Mouse (Mus musculus): ENCODE measurements at regions not wholly inside any gene's neighbourhood (a gene's known extent, or its start where the extent isn't known, plus 50 kb on each side); places are given as distances from the start of the nearest gene placed in this dataset.

GRCm38 (mm10) chr13:32536241-32536640 lies 197.7 kb upstream of the Gmds start:
- Histone ChIP-seq H3K4me1 (no peaks in the 10 kb centered on the region), H3K4me2 (replicated peaks) (no peak overlapping the region), H3K9me3 (replicated peaks) (no peaks in the 10 kb centered on the region), H3K36me3 (no peaks in the 10 kb centered on the region), H3K27me3 (no peaks in the 10 kb centered on the region), H3K27ac (replicated peaks) (no peak overlapping the region), H3K9ac (no peak overlapping the region), H3K4me3 (replicated peaks) (no peak overlapping the region)
- WGBS = 63% methylated on average over 4 of the region's 4 CpGs
- ATAC-seq (ENCODE audit: insufficient number of reproducible peaks, low FRiP score, low TSS enrichment, low read depth) = no peak

- no peaks in the 10 kb centered on the region for H3K9me3 ChIP-seq (replicated peaks)
- H3K4me1 ChIP-seq = no peaks in the 10 kb centered on the region
- ATAC-seq (ENCODE audit: insufficient number of reproducible peaks, low FRiP score, low TSS enrichment, low read depth) = no peak
Measured at GRCm38 (mm10) chr13:32535602-32536001, 197.1 kb upstream of the Gmds start.

GRCm38 (mm10) chr13:32530926-32531512 lies 192.5 kb upstream of the Gmds start:
- H3K9ac ChIP-seq = no peak overlapping the region
- no peak overlapping the region for H3K4me2 ChIP-seq (replicated peaks)
- WGBS = 72% methylated on average over 3 of the region's 3 CpGs

More at GRCm38 (mm10) chr13:32535602-32536001, 197.1 kb upstream of the Gmds start:
- no peaks in the 10 kb centered on the region for H3K36me3 ChIP-seq
- H3K27me3 ChIP-seq = no peaks in the 10 kb centered on the region
- H3K9ac ChIP-seq = no peak overlapping the region
- no peak overlapping the region for H3K4me2 ChIP-seq (replicated peaks)
- no peak overlapping the region for H3K4me3 ChIP-seq (replicated peaks)
- 87% methylated on average over 4 of the region's 4 CpGs for WGBS
- H3K27ac ChIP-seq (replicated peaks) = no peak overlapping the region

GRCm38 (mm10) chr13:32518611-32519344 lies 180.2 kb upstream of the Gmds start:
- no peaks in the 10 kb centered on the region for H3K9me3 ChIP-seq (replicated peaks)
- ATAC-seq (ENCODE audit: insufficient number of reproducible peaks, low FRiP score, low TSS enrichment, low read depth) = no peak
- no peak overlapping the region for H3K9ac ChIP-seq
- H3K36me3 ChIP-seq = no peaks in the 10 kb centered on the region
- H3K4me1 ChIP-seq = 0 out of 2 replicates have a peak, but pooled peaks cover 5% of the 10 kb centered on the region
- H3K27me3 ChIP-seq = no peaks in the 10 kb centered on the region
- no peak overlapping the region for H3K27ac ChIP-seq (replicated peaks)
- H3K4me2 ChIP-seq (replicated peaks) = no peak overlapping the region; the same call in 1 of the 2 replicates
- 30% methylated on average over 16 of the region's 16 CpGs for WGBS
- no peak overlapping the region for H3K4me3 ChIP-seq (replicated peaks)

More at GRCm38 (mm10) chr13:32530926-32531512, 192.5 kb upstream of the Gmds start:
- no peak for ATAC-seq (ENCODE audit: insufficient number of reproducible peaks, low FRiP score, low TSS enrichment, low read depth)
- H3K27me3 ChIP-seq = no peaks in the 10 kb centered on the region
- H3K36me3 ChIP-seq = no peaks in the 10 kb centered on the region
- no peaks in the 10 kb centered on the region for H3K4me1 ChIP-seq
- no peaks in the 10 kb centered on the region for H3K9me3 ChIP-seq (replicated peaks)
- H3K4me3 ChIP-seq (replicated peaks) = no peak overlapping the region
- H3K27ac ChIP-seq (replicated peaks) = no peak overlapping the region

GRCm38 (mm10) chr13:32517514-32517913 lies 179.0 kb upstream of the Gmds start:
- no peak for ATAC-seq (ENCODE audit: insufficient number of reproducible peaks, low FRiP score, low TSS enrichment, low read depth)
- Histone ChIP-seq H3K9me3 (replicated peaks) (no peaks in the 10 kb centered on the region), H3K9ac (no peak overlapping the region), H3K36me3 (no peaks in the 10 kb centered on the region), H3K4me2 (replicated peaks) (no peak overlapping the region), H3K4me1 (0 out of 2 replicates have a peak, but pooled peaks cover 5% of the 10 kb centered on the region), H3K27ac (replicated peaks) (no peak overlapping the region), H3K27me3 (no peaks in the 10 kb centered on the region), H3K4me3 (replicated peaks) (no peak overlapping the region)
- 56% methylated on average over 8 of the region's 8 CpGs for WGBS

- WGBS = 48% methylated on average over 5 of the region's 5 CpGs
- no peaks in the 10 kb centered on the region for H3K27me3 ChIP-seq
- no peaks in the 10 kb centered on the region for H3K9me3 ChIP-seq (replicated peaks)
- H3K9ac ChIP-seq = no peak overlapping the region
- H3K4me1 ChIP-seq = peaks cover 8% of the 10 kb centered on the region; the same call in 1 of the 2 replicates
- no peaks in the 10 kb centered on the region for H3K36me3 ChIP-seq
- H3K4me3 ChIP-seq (replicated peaks) = no peak overlapping the region
- H3K27ac ChIP-seq (replicated peaks) = no peak overlapping the region
- no peak overlapping the region for H3K4me2 ChIP-seq (replicated peaks)
- ATAC-seq (ENCODE audit: insufficient number of reproducible peaks, low FRiP score, low TSS enrichment, low read depth) = no peak
Measured at GRCm38 (mm10) chr13:32509231-32510023, 170.9 kb upstream of the Gmds start.

- Histone ChIP-seq H3K4me2 (replicated peaks) (no peak overlapping the region), H3K27ac (replicated peaks) (no peak overlapping the region), H3K4me1 (peaks cover 8% of the 10 kb centered on the region; the same call in 1 of the 2 replicates), H3K4me3 (replicated peaks) (no peak overlapping the region), H3K9ac (no peak overlapping the region), H3K36me3 (no peaks in the 10 kb centered on the region), H3K9me3 (replicated peaks) (no peaks in the 10 kb centered on the region), H3K27me3 (no peaks in the 10 kb centered on the region)
- peak; percentile 54 for ATAC-seq (ENCODE audit: insufficient number of reproducible peaks, low FRiP score, low TSS enrichment, low read depth)
- 57% methylated on average over 3 of the region's 3 CpGs for WGBS
Measured at GRCm38 (mm10) chr13:32508447-32508846, 169.9 kb upstream of the Gmds start.

GRCm38 (mm10) chr13:32507825-32508224 lies 169.3 kb upstream of the Gmds start:
- Histone ChIP-seq H3K4me2 (replicated peaks) (no peak overlapping the region), H3K27me3 (no peaks in the 10 kb centered on the region), H3K27ac (replicated peaks) (no peak overlapping the region), H3K9me3 (replicated peaks) (no peaks in the 10 kb centered on the region), H3K9ac (no peak overlapping the region), H3K4me3 (replicated peaks) (no peak overlapping the region), H3K4me1 (peaks cover 8% of the 10 kb centered on the region; the same call in 1 of the 2 replicates), H3K36me3 (no peaks in the 10 kb centered on the region)
- no peak for ATAC-seq (ENCODE audit: insufficient number of reproducible peaks, low FRiP score, low TSS enrichment, low read depth)
- WGBS = 79% methylated on average over 2 of the region's 2 CpGs

GRCm38 (mm10) chr13:32498205-32498790 lies 159.8 kb upstream of the Gmds start:
- Histone ChIP-seq H3K36me3 (no peaks in the 10 kb centered on the region), H3K4me3 (replicated peaks) (no peak overlapping the region), H3K27me3 (0 out of 2 replicates have a peak, but pooled peaks cover 2% of the 10 kb centered on the region), H3K4me1 (peaks cover 4% of the 10 kb centered on the region; the same call in 1 of the 2 replicates), H3K27ac (replicated peaks) (no peak overlapping the region), H3K4me2 (replicated peaks) (no peak overlapping the region), H3K9ac (no peak overlapping the region), H3K9me3 (replicated peaks) (no peaks in the 10 kb centered on the region)
- WGBS = 51% methylated on average over 8 of the region's 8 CpGs
- no peak for ATAC-seq (ENCODE audit: insufficient number of reproducible peaks, low FRiP score, low TSS enrichment, low read depth)

GRCm38 (mm10) chr13:32496263-32496662 lies 157.7 kb upstream of the Gmds start:
- Histone ChIP-seq H3K27me3 (0 out of 2 replicates have a peak, but pooled peaks cover 2% of the 10 kb centered on the region), H3K36me3 (no peaks in the 10 kb centered on the region), H3K9me3 (replicated peaks) (no peaks in the 10 kb centered on the region), H3K27ac (replicated peaks) (no peak overlapping the region), H3K4me2 (replicated peaks) (no peak overlapping the region), H3K4me3 (replicated peaks) (no peak overlapping the region), H3K4me1 (peaks cover 19% of the 10 kb centered on the region), H3K9ac (no peak overlapping the region)
- 77% methylated on average over 2 of the region's 2 CpGs for WGBS
- ATAC-seq (ENCODE audit: insufficient number of reproducible peaks, low FRiP score, low TSS enrichment, low read depth) = no peak

GRCm38 (mm10) chr13:32495063-32495462 lies 156.5 kb upstream of the Gmds start:
- Histone ChIP-seq H3K9me3 (replicated peaks) (no peaks in the 10 kb centered on the region), H3K4me2 (replicated peaks) (no peak overlapping the region), H3K4me3 (replicated peaks) (no peak overlapping the region), H3K9ac (no peak overlapping the region), H3K36me3 (no peaks in the 10 kb centered on the region), H3K27ac (replicated peaks) (no peak overlapping the region), H3K27me3 (0 out of 2 replicates have a peak, but pooled peaks cover 2% of the 10 kb centered on the region), H3K4me1 (peaks cover 19% of the 10 kb centered on the region)
- no peak for ATAC-seq (ENCODE audit: insufficient number of reproducible peaks, low FRiP score, low TSS enrichment, low read depth)
- WGBS = 43% methylated on average over 6 of the region's 6 CpGs
